Mouse (Mus musculus) layer of hippocampus, adult 8-10 months (tissue): ENCODE measurements around the gene Kdm6b. TPM values are rescaled to one million over a fixed set of nuclear protein-coding genes. Genes with fewer than 3 reads are reported as not detected.

Experiments used
- DNase-seq, 2 experiments: peaks; one replicate each; pipeline ENCODE4 v3.0.0; 2022; ENCODE audit warnings: low spot score in 2 of 2
- total RNA-seq, 4 experiments: library from RNA; stranded (reverse); gene quantifications; 2 replicates each; pipeline ENCODE4 v1.2.4; 2022

Kdm6b gene
- 10 to 100 TPM; 32.3 to 36.4 (median 34.8) TPM for total RNA-seq

DNA sequence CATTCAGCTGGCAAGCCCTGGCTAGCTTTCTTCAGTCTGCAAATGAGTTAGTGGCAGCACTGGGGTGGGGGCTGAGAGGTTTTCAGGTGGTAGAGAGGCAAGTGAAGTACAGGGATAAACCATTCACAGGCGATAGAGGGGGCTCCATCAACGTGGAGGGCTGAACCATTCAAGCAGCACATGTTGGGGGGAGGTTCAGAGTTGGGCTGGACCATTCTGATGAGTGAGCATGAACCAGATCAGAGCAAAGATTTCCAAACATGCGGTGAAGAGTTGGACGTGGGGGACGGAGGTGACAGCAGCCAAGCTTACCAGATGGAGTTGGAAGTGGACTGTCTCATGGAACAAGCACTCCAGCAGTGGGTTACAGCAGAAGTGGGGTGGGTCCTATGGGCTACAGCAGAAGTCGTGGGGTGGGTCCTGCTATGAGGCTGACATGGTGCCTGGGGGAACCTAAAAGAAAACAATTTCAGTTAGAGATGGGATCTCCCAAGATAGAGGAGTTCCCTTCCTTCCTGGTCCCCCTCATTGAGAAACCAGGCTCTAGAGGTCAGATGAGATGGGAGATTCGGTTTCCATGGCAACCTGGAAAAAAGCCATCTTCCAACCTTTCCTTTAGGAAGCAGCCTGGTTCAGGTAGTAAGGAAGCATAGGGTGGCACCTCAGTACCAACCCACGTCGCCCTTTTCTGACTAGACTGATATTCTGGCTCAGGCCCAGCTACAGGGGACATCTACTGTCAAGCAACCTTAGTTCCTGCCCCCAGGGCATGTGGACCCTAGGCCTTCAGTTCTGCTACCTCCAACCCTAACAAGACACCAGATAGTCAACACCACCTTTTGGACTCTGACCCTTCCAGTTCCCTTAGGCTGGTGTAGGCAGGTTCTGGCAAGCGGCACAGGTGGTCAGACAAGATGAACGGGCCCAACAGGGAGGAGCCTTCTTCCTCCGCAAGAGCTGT lies at the start of gene Kdm6b:
TSS of gene Kdm6b (minus strand) at position 455 of the 961 bp plus-strand sequence.
- DNase-seq: peak; percentile 64 to 66

DNA sequence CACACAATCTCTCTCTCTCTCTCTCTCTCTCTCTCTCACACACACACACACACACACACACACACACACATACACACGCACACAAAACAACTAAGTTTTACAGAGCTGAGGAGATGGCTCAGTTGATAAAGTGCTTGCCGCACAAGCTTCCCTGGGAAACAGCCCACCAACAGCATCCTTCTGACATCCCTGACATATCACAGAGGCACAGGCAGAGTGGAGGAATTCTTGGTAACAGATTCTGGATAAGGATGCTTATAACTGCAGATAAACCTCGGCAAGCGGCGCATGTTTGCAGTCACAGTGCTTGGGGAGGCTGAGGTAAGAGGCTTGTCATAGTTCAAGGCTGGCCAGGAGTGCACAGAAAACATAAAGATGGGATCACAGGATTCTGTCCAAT lies 48.1 kb upstream of the Kdm6b start:
- no peak for DNase-seq

DNA sequence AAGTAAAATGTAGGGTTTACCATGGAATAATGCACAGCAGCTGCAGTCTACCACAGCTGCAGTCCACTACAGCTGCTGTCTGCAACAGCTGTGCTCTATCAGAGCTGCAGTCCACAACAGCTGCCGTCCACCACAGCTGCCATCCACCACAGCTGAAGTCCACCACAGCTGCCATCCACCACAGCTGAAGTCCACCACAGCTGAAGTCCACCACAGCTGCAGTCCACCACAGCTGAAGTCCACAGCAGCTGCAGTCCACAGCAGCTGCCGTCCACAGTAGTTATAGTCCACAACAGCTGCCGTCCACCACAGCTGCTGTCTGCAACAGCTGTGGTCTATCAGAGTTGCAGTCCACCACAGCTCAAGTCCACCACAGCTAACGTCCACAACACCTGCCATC lies 46.4 kb upstream of the Kdm6b start:
- DNase-seq: no peak

DNA sequence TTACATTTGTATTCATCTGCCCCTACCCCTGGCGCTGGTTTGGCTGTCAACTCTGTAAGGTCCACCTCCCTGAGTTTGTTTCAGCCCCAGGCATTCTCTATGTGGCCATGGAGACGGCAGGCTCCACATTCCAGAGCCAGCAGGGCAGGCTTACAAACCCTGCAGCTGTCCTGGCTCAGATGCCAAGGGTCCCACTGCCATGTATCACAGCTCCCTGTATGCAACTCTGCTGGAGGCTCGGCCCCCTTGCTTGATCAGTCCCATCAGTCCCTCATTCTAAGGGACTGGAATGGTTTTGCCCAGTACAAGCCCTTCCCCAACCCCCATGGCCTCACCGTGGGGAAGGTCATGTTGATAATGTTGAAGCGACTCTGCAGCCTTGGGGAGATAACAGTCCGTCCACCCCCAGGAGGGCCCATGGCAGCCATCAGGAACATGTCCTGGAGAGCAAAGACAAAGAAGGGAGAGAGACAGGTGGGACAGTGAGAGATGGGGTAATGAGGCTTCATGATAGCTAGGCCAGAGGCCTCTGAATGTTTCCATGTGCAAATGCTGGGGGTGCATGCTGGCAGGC lies 43.6 kb upstream of the Kdm6b start:
- no peak for DNase-seq

- no peak for DNase-seq
Observed at GRCm38 (mm10) chr11:69452114-69452867, 38.8 kb upstream of the Kdm6b start.

DNA sequence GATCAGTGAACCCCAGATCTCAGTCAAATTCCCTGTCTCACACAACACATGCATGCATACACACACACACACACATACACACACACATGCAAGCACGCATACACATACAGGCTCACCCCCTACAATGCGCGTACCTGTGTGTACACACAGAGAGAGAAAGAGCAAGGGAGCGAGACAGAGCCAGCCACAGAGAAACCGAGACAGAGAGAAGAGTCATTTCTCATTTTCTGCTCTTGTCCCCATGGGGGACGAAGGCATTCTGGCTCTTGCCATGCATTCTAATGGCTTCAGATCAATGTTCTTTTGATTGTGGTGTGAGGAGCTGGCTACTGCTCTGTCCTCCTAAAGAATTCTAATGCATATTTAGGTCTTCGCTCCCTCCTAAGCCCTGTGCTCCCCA lies 33.8 kb upstream of the Kdm6b start:
- no peak for DNase-seq

- no peak for DNase-seq
Observed at GRCm38 (mm10) chr11:69443328-69443727, 29.9 kb upstream of the Kdm6b start.

GRCm38 (mm10) chr11:69437291-69437690 lies 23.8 kb upstream of the Kdm6b start:
- DNase-seq: no peak

DNA sequence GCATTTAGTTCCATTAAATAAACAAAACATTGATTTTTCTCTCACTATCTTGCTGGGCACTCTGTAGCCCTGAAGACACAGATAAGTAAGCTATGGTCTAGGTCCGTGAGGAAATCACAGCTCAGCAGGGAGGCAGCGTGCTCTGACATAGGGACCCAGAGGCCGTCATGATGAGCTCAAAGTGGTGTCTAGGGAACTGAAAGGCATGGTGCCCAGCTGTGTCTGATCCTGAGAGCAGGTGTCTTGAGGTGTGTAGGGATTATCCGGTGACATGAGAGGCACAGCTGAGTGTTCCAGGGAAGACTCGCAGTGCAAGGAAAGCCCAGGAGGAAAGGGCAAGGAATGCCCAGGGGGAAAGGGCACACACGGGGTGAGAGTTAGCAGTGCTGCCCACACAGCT lies 19.7 kb upstream of the Kdm6b start:
- DNase-seq: no peak

DNA sequence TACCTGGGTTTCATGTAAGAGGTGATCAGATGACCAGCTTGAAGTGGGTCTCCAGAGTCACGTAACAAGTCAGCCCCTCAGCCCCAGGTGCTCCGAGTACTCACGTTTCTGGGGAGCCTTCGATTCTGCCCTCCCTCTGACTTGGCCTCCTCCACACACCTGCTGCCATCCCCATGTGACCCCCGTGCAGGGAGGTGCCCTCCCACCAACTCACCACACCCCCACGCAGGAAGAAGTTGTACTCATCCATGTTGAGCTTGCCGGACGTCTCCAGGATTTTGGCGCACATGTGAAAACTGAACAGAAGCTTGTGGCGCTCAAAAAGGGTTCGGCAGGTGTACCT lies 19.1 kb upstream of the Kdm6b start:
- DNase-seq: no peak

GRCm38 (mm10) chr11:69431829-69432639 lies 18.6 kb upstream of the Kdm6b start:
- peak; percentile 69 to 71 for DNase-seq

DNA sequence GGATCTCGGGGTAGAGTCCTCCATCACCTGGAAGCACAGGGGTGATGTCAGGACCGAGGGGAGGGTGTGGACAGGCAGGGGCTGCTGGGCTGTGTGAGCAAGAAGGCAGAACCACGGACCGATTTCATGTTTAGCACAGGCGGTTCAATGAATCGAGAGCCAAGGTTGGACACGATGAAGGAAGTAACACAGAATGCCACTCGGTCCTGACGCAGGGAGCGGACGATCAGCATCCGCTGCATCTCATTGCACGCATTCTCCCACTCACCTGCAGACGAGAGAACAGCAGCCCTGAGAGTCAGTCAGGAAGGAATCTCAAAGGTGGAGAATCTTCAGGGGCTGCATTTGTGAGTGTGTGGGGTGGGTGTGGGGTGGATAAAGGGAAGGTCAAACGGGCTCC lies 17.2 kb upstream of the Kdm6b start:
- DNase-seq: no peak

GRCm38 (mm10) chr11:69429313-69429712 lies 15.8 kb upstream of the Kdm6b start:
- no peak for DNase-seq

- DNase-seq: no peak
Observed at GRCm38 (mm10) chr11:69428751-69429150, 15.3 kb upstream of the Kdm6b start.

DNA sequence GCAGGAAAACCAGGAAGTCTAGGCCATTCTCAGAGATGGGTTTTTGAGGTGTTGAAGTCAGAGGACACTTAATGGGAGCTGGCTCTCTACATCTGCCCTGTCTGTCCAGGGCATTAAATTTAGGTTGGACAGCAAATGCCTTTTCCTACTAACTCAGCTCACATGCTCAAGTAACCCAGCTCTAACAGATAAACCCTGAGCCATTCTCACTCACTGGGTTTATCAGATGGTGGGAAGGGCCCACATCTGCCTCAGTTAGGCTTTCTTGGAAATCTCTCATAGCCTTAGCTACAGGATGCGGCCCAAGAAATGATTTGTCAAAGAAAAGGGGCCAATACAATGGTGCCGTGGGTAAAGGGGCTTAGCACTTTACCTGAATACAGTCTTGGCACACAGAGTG lies 12.8 kb upstream of the Kdm6b start:
- DNase-seq: no peak

- no peak for DNase-seq
Observed at GRCm38 (mm10) chr11:69423885-69424284, 10.4 kb upstream of the Kdm6b start.

DNA sequence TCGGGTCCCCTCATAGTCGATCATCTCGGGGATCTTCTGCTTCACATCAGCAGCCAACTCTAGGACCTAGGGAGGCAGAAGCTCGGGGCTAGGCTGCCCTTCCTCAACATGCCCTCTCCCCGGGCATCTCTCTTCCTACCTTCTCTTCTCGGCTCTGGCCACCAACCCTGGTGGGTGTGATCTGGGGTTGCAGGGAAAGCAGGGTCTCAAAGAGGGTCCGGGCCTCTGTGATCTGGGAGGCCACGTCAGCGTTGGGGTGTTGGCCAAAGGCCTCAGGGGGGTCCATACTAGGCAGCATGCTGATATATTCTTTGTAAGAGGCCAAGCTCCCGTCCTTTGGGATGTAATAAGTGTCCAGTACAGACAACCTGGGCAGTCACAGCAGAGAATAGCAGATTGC lies 9.4 kb upstream of the Kdm6b start:
- no peak for DNase-seq

DNA sequence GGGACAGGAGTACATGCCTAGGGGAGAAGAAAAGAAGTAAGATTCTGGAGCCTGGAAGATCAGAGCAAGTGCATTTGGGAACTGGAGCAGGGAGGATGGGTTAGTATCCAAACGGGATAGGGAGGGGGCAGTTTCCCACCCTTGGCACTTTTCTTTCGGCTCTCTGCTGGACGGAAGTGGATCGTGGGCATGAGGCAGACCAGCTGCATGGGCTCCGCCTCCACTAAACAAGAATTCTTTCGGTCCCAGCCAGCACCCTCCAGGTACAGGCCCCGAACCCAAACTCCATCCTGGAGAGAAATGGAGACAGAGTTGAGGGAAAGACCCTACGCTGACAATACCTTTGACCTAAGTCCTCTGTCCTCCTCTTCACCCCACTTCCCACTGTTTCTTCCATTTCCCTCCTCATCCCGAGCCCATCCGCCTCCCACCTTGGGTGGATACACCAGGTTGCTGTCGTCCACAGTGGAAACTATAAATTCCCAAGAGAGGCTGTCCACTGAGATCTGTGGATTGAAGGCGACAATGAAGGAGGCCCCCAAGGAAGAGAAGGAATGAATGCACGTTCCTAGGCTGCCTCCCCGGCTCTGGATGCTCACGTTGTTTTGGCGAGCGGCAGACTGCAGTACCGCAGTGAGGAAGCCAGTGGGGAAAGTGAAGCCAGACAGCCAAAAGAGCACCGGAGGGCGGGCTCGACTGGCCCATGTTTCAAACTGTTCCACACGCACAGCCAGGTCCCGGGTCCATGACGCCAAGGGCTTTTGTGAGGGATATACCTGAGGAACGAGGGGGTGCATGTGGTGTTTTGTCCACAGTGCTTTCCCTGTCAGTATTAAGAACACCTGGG lies 7.9 kb upstream of the Kdm6b start:
- DNase-seq: no peak

DNA sequence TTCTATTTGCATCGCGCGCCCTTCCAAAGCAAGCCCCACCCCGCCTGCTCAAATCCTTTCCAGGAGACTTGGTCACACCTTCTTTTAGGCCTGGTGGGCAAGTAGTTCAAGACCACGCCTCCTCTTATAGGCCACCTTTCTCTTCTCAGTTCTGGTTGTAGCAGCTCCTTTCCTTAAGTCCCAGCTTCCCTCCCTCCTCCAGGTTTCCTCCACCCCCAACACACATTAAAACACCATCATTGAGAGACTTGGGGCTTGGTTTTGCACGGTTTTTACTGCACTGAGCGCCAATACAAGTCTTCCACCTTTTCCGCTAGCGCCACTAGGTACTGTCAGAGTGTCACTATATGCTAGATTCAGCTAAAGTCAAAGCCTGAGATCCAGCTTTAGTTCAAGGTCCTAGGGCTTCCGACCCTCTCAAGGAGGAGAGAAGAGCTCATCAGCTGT lies 7.1 kb upstream of the Kdm6b start:
- DNase-seq: peak in 1 of 2 experiments; percentile 14

DNA sequence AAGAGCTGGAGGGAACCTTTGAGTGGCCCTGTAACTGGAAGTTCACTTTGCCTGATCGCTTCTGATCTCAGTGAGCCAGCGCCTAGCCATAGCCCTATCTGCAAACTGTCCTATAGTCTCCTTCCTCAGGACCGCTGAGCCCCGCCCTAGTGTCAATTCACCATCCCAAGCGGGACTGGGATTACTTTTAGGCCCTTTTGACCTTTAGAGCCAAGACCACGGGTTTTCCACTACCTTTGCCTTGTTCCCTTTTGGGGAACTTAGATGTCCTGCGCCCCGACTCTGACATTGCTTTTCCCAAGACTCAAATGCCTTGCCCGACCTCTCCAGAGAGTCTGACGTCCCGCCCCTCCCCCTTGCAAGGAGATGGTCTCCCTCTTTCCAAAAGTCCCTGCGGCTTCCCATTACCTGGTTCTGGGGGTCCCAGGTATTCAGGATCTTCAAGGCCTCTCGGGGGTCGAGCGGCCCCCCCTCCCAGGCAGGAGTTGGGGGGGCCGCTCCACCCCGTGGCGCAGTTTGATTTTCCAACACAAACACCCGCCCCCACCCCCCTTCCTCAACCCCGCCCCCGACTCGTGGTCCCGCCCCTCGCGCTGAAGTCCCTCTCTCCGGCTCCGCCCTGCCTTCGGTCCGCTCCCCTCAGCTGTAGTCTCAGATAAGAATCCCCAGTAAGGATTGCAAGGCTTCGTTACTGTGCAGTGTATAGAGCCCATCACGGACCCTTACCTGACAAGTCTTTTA lies 6.5 kb upstream of the Kdm6b start:
- DNase-seq: peak in 1 of 2 experiments; percentile 29
